In the genomic region with DNA sequence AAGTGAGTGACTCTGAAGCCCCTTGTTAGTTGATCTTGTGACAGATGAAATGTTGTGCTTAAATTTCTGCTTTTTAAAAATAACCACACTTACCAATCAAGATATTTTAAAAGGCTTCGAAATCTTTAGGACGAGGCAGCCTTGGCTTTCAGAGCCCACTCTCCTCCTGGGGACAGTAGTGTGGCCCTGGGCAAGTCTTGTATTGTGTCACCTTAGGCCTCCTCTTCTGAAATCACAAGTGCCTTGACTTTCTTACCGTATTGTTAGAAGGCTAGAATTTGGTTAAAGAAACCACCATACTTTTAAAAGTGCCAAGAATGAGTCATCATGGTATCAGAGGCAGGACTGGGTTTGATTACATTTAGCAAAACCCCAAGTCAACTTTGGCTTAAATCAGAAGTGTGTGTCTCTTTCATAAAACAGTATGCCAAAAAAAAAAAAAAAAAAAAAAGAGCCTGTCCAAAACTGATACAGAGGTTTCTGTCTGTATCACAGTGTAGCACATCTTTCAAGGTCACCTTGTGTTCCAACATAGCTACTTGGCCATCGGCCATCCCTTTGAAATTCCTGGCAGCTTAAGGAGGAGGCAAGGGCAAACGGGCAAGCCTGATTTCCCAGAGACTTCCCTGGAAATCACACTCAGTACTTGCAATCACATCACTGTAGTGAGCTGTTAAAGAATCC, we compare ENCODE assay signal across 8 mouse cellular contexts.
DNase-seq lines count a peak whose midpoint lies in the region; ATAC-seq lines count a peak whose summit lies in the region.

No protein-coding gene starts in this region.

- no peak overlapping the region for H3K9ac ChIP-seq in limb, embryonic 12.5 days (replicated peaks)
- H3K9ac ChIP-seq in forebrain, embryonic 16.5 days (replicated peaks; ENCODE audit: low read depth, low read length) = no peak overlapping the region

- H3K4me1 ChIP-seq in limb, embryonic 12.5 days (replicated peaks) = peaks cover 32% of the 10 kb centered on the region
- H3K4me1 ChIP-seq in limb, embryonic 10.5 days = peaks cover 19% of the 10 kb centered on the region; the same call in 1 of the 2 replicates
- H3K4me1 ChIP-seq in forebrain, embryonic 16.5 days (replicated peaks; ENCODE audit: control insufficient read depth, insufficient read depth, low read length) = peaks cover 32% of the 10 kb centered on the region

- WGBS in limb, embryonic 12.5 days = 76% methylated on average over 5 of the region's 5 CpGs
- 85% methylated on average over 5 of the region's 5 CpGs for WGBS in limb, embryonic 10.5 days
- WGBS in forebrain, embryonic 16.5 days = 61% methylated on average over 5 of the region's 5 CpGs

- H3K27me3 ChIP-seq in limb, embryonic 12.5 days = no peaks in the 10 kb centered on the region
- H3K27me3 ChIP-seq in limb, embryonic 10.5 days (ENCODE audit: low read depth, poor library complexity, severe bottlenecking) = no peaks in the 10 kb centered on the region
- H3K27me3 ChIP-seq in forebrain, embryonic 16.5 days (replicated peaks; ENCODE audit: control insufficient read depth, insufficient read depth, low read length) = no peaks in the 10 kb centered on the region

- DNase-seq in limb, embryonic 10.5 days (ENCODE audit: low spot score) = no peak
- peak; percentile 93 for DNase-seq in adrenal gland, postnatal 14 days
- peak; percentile 27 for DNase-seq in induced T-regulatory cell, adult 2 months (ENCODE audit: low read depth)
- peak; percentile 81 for DNase-seq in ovary, postnatal 36 days (ENCODE audit: low spot score)
- DNase-seq in spleen, postnatal 4 days (ENCODE audit: low spot score in 2 of 2) = no peak
- DNase-seq in thymus, postnatal 0 days (ENCODE audit: low spot score) = no peak

- H3K27ac ChIP-seq in limb, embryonic 12.5 days = peak overlapping the region; percentile 18; the same call in 1 of the 2 replicates
- H3K27ac ChIP-seq in limb, embryonic 10.5 days = no peak overlapping the region
- H3K27ac ChIP-seq in forebrain, embryonic 16.5 days (ENCODE audit: low read length) = no peak overlapping the region

- no peak overlapping the region for H3K4me3 ChIP-seq in limb, embryonic 12.5 days (replicated peaks)
- H3K4me3 ChIP-seq in limb, embryonic 10.5 days = no peak overlapping the region
- H3K4me3 ChIP-seq in forebrain, embryonic 16.5 days (replicated peaks; ENCODE audit: low read length) = no peak overlapping the region

- no peaks in the 10 kb centered on the region for H3K9me3 ChIP-seq in limb, embryonic 12.5 days
- no peaks in the 10 kb centered on the region for H3K9me3 ChIP-seq in limb, embryonic 10.5 days (replicated peaks)
- no peaks in the 10 kb centered on the region for H3K9me3 ChIP-seq in forebrain, embryonic 16.5 days (ENCODE audit: control insufficient read depth, low read length)

- no peak overlapping the region for H3K4me2 ChIP-seq in limb, embryonic 12.5 days
- no peak overlapping the region for H3K4me2 ChIP-seq in forebrain, embryonic 16.5 days (ENCODE audit: low read length)

- peaks cover 38% of the 10 kb centered on the region for H3K36me3 ChIP-seq in limb, embryonic 12.5 days
- H3K36me3 ChIP-seq in limb, embryonic 10.5 days = peaks cover 41% of the 10 kb centered on the region
- peaks cover 2% of the 10 kb centered on the region; the same call in 1 of the 2 replicates for H3K36me3 ChIP-seq in forebrain, embryonic 16.5 days (ENCODE audit: control insufficient read depth, insufficient read depth)

- ATAC-seq in limb, embryonic 12.5 days (ENCODE audit: insufficient number of reproducible peaks, insufficient read depth, low FRiP score, low TSS enrichment, low read depth) = no peak
- ATAC-seq in forebrain, embryonic 16.5 days = no peak

Comparison
In these comparisons a context has a peak if more than half of its experiments do, and no peak if none do; other contexts are left out.
1. DNase-seq: peak in adrenal gland, postnatal 14 days (single experiment), induced T-regulatory cell, adult 2 months (single experiment) and ovary, postnatal 36 days (single experiment); none in limb, embryonic 10.5 days (single experiment), spleen, postnatal 4 days (0 of 2) and thymus, postnatal 0 days (single experiment).